Mouse (Mus musculus) c-Kit-positive CD71-positive TER-119-negative erythroid progenitor cells, embryonic 14.5 days (primary cell): ENCODE measurements at regions not wholly inside any gene's neighbourhood (a gene's known extent, or its start where the extent isn't known, plus 50 kb on each side); places are given as distances from the start of the nearest gene placed in this dataset.
"Not testable (repeated sequence)": the region's sequence is repeated elsewhere in the genome, so short reads cannot be mapped to it uniquely, and the experiment has no call there.

Experiments
- DNase-seq: peaks from one replicate; pipeline ENCODE4 v3.0.0-alpha.2; 2013; ENCODE audit warnings: low read depth

- DNase-seq = peak; percentile 14
Observed at GRCm38 (mm10) chr13:12726831-12727230, 73.0 kb downstream of the Prl2c3 start.

GRCm38 (mm10) chr13:12717972-12718546 is 81.8 kb downstream of the Prl2c3 start:
- not testable (repeated sequence) for DNase-seq

GRCm38 (mm10) chr13:12711471-12712273 is 88.2 kb downstream of the Prl2c3 start:
- no peak for DNase-seq

DNA sequence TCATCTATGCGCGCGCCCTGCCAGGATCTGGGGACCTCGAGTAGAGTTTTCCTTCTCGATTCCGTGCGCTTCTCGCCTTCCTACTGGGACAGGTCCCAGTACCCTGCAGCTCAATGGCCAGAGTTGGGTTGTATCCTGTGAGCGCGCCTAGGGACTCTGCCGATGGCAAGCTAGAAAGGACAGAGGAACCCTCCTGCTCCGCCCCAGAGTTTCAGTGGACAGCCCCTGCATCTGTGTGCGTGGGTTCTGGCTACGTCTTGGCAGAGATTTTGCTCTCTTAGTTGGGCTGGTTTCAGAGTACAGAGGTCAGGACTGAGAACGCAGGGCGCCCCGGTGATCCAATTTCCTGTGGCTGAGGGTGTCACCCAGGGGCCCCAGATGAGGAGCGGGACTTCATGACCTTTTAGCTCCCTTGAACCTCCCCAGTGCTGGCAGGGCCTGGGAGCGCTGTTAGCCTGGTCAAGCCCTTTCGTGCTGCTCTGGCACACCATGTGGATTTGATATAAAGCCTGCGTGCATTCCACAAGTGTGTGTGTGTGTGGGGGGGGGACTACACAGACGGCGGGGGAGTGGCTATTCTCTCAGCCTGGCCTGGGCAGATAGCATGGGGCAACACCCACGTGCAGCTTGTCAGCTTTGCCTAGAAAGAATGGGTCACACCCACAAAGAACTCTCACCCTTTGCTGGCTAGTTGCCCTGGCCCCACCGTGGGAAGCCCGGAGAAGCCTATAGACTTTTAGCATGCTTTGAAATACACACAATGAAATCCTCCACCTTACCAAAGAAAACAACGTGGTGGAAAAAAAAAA is 96.9 kb downstream of the Prl2c3 start:
- DNase-seq = peak; percentile 9

DNA sequence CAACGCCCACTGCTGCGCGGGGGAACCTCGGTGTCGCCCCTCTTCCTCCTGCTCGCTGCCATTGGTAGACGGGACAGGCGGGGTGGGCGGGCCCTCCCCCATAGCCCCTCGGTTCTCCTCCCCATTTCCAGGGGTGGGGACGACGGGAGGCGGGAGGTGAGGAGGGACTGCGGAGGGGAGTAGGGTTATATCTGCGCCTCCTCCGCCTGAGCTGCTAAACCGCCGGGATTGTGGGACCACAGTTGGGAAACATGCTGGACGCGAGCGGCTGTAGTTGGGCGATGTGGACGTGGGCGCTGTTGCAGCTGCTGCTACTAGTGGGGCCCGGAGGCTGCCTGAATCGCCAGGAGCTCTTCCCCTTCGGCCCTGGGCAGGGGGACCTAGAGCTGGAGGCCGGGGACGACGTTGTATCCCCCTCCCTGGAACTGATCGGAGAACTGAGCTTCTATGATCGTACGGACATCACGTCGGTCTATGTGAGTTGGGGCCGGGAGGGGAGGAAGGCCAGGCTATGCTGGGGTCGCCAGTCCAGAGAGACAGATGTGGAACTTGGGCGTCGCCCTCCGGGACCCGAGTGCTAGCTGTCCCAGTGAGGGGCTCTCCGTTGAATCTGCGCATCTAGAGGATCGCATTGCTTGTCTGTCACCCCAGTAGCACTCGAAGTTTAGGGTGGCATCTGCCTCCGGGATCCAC is 97.6 kb downstream of the Prl2c3 start:
- not testable (repeated sequence) for DNase-seq

DNA sequence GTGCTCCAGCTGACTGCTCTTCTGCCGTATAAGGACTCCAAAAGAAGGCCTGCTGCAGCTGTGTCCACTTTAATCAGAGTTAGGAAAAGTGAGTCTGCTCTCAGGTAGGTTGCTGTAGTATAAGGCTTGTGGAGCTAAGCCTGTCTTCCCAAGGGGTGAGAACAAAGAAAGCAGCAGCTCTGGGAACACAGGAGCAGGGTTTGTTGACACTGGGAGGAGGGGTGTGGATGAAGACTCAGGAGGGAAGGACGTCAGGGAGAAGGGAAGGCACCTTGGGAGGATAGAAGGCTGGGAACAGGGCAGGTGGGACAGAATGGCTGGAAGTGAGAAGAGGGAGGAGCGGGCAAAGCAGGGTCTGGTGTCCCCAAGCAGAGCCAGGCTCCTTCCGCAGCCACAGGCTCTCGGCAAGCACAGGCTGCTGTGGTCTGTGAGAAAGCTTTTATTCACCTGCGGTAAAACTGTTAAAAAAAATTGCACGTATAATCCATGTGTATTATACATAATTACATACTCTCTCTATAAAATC is 106.2 kb downstream of the Prl2c3 start:
- not testable (repeated sequence) for DNase-seq

DNA sequence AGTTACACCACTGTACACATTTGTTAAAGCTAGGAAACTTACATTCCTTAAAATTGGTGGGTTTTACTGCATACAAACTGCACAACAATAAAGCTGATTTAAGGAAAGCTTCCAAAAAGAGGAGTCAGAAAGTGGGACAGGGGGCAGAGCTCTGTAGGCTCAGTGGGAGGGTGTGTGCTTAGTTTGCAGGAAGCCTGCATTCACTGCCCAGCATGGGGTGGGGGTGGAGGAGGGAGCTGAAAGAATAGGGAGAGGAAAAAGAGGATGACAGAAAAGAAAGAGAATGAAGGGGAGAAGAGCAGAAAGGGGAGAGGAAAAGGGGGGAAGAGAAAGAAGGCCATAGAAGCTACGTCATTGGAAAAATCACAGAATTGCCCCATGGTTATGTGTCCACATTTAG is 111.1 kb downstream of the Prl2c3 start:
- DNase-seq = not testable (repeated sequence)

- DNase-seq = not testable (repeated sequence)
Observed at GRCm38 (mm10) chr13:12688149-12688548, 111.7 kb downstream of the Prl2c3 start.

GRCm38 (mm10) chr13:12680954-12681571 is 115.4 kb downstream of the Ero1lb start:
- DNase-seq = not testable (repeated sequence)

- DNase-seq = peak; percentile 6
Observed at GRCm38 (mm10) chr13:12680283-12680953, 114.7 kb downstream of the Ero1lb start.

GRCm38 (mm10) chr13:12677372-12677771 is 111.7 kb downstream of the Ero1lb start:
- no peak for DNase-seq

DNA sequence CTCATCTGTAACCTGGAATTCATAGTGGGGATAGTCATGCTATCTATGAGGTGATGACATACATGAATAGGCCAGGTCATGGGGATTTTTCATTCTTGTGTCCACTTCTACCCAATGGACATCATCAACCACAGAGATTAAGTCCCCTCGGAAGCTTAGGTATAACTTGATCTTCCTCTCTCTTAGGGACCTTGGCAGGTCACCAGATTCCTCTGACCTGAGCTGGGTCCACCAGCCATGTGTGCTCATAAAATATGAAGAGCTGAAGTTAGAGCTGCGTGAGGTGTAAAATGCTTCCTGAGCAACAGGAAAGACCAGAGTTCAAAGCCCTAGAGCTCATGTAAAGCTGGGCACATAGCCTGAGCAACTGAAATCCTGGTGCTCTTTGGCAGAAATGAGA is 105.3 kb downstream of the Ero1lb start:
- DNase-seq = not testable (repeated sequence)

DNA sequence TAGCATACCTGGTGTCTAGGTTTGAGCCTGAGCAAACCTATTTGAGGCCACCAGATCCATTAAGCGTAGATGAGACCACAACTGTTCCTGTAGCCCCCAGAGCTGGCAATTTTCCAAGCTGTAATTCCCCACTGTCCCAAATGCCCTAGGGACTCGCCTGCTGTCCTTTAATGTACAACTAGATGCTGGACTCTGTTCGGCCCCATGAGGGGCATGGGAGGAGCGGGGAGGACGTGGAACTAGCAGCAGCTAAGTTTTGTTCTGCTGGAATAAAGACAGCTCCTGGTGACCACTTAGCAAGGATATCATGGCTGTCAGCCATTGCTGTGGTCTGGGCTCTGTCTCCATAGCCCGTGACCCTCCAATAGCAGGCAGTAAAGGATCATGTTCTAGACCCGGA is 103.1 kb downstream of the Ero1lb start:
- DNase-seq = not testable (repeated sequence)

DNA sequence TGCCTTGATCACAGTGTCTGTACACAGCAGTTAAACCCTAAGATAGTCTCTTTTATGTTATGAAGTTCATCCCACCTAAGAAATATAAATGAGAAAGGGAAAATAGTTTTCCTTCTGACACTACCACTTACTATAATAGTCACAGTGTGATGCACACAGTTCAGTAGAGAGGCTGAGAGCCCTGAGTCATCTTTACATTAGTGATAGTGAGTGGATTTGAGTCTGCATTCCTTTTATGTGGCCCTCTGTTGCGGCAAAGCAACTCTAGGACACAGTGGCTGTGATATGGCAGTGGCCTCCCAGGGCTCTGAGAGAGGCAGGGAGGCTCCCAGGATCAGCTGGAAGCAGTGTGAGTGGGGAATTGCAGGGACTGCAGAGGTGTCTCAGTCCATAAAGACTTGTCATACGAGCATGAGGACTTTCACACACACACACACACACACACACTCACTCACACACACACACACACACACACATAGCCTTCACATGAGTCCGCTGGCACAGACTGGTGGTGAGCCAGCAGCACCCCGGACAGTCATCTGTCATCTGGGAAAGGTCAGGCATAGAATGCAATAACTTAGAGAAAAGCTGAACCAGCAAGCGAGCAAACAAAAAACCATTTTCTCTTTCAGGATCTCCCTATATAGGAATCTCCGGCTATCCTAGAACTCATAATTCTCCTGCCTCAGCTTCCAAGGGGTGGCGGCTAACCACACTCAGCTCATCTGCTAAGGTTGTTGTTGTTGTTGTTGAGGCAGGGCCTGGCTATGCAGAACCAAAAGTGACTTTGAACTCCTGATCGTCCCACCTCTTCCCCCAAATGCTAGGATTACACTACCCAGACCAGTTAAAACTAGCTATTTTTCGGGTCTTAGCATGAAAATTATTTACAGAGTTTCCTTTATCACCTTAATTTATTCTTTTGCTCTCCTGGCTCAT is 102.3 kb downstream of the Ero1lb start:
- DNase-seq = not testable (repeated sequence)

DNA sequence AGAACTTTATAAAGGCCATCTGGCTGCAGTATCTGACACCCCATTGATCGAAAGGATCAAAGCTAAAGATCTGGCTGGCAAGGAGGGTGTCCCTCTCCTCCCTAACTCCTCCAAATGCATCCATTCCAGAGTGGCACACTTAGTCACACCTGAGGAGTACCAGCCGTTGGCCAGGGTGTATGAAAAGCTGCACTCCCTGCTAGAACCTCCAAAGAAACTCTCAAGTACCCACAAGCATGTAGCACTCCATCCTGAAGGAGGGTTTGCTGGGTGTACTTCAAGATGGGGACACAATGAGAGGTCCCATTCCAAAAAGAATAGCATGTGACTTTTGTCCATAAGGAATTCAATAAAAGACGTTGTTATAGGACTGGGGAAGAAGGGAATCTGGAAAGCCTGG is 100.4 kb downstream of the Ero1lb start:
- DNase-seq = not testable (repeated sequence)
